Mouse (Mus musculus) intestine, postnatal 0 days (tissue): ENCODE results near the gene Rrn3. TPM values are rescaled to one million over a fixed set of nuclear protein-coding genes. Genes with fewer than 3 reads are reported as not detected.
"Not testable (repeated sequence)": the region's sequence is repeated elsewhere in the genome, so short reads cannot be mapped to it uniquely, and the experiment has no call there.

Source experiments
- ATAC-seq: fragments of 200-750 bp; cut with Nextera tagmentation; 2 replicates; pipeline ENCODE4 v1.8.0; 2017; ENCODE audit warnings: mild to moderate bottlenecking, moderate TSS enrichment, moderate library complexity
- H3K27ac ChIP-seq: fragments of 300-500 bp; sonication (generic); 2 replicates; pipeline ENCODE4 v1.5.1; 2014; ENCODE audit warnings: mild to moderate bottlenecking, low read depth, low read length, moderate library complexity
- H3K27me3 ChIP-seq: fragments of 300-500 bp; sonication (generic); replicated peaks from 2 replicates; pipeline ENCODE4 v1.6.1; 2014; ENCODE audit warnings: low read length, mixed read lengths; ENCODE audit not compliant: control insufficient read depth, insufficient read depth
- H3K36me3 ChIP-seq: fragments of 300-500 bp; sonication (generic); 2 replicates; pipeline ENCODE4 v1.6.1; 2014; ENCODE audit warnings: mild to moderate bottlenecking, moderate library complexity; ENCODE audit not compliant: control insufficient read depth, insufficient read depth
- H3K4me1 ChIP-seq: fragments of 300-500 bp; sonication (generic); replicated peaks from 2 replicates; pipeline ENCODE4 v1.6.1; 2014; ENCODE audit warnings: antibody characterized with exemption, low read length, mixed read lengths; ENCODE audit not compliant: control insufficient read depth, insufficient read depth
- H3K4me2 ChIP-seq: fragments of 300-500 bp; sonication (generic); replicated peaks from 2 replicates; pipeline ENCODE4 v1.6.1; 2014; ENCODE audit warnings: low read depth, mild to moderate bottlenecking, moderate library complexity
- H3K4me3 ChIP-seq: fragments of 300-500 bp; sonication (generic); 2 replicates; pipeline ENCODE4 v1.5.1; 2014; ENCODE audit warnings: low read depth, low read length
- H3K9ac ChIP-seq: fragments of 300-500 bp; sonication (generic); 2 replicates; pipeline ENCODE4 v1.6.1; 2014; ENCODE audit warnings: mild to moderate bottlenecking, low read depth, low read length
- H3K9me3 ChIP-seq: fragments of 300-500 bp; sonication (generic); 2 replicates; pipeline ENCODE4 v1.6.1; 2016; ENCODE audit warnings: mixed run types; ENCODE audit not compliant: control insufficient read depth
- CTCF ChIP-seq: sonication (generic); IDR thresholded peaks from 2 replicates; pipeline ENCODE4 v1.5.1; 2016; ENCODE audit warnings: low read depth, mild to moderate bottlenecking, control low read depth, antibody characterized with exemption, moderate library complexity
- WGBS: fragments of 180-500 bp; shearing (Covaris S2); extraction: QIAGEN DNeasy Blood & Tissue Kit; methylation state at CpG from one replicate; pipeline ENCODE4 v1.1.7; 2014; 5-methylcytosine and 5-hydroxymethylcytosine counted together
- polyA plus RNA-seq: library from polyadenylated mRNA; unstranded; fragments of >200 nt; fragmentation: Nextera tagmentation; extraction: Ambion mirVana; gene quantifications from 2 replicates; pipeline ENCODE4 v1.2.1, GENCODE M21; 2015

Rrn3 gene
- polyA plus RNA-seq, 1 experiment from 2014 or later, result 22.6 TPM

- Histone ChIP-seq H3K4me1 (no peaks in the 10 kb centered on the region), H3K4me2 (peak overlapping the region; percentile 93), H3K9me3 (no peaks in the 10 kb centered on the region), H3K27me3 (no peaks in the 10 kb centered on the region), H3K4me3 (peak overlapping the region; percentile 61), H3K36me3 (no peaks in the 10 kb centered on the region), H3K27ac (no peak overlapping the region), H3K9ac (no peak overlapping the region)
- ATAC-seq, result peak; percentile 96
- TF ChIP-seq CTCF, result no peak
- WGBS, result 1% methylated on average over 65 of the region's 65 CpGs
Measured at GRCm38 (mm10) chr16:13754400-13755190, 25.9 kb upstream of the Rrn3 start.

DNA sequence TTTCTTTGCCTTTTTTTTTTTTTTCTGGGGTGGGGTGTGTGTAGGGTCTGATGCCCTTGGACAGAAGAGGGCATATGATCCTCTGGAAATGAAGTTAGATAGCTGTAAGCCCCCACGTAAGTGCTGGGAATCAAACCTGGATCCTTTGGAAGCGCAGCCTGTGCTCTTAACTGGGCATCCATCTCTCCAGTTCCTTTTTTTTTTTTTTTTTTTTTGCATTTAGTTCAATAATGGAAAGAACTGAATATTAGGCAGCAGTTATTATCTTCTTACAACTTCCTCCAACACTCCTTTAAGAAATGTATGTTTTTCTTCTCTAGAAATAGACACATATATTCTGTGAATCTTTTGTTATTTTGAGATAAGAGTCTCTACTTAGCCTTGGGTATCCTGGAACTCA lies 22.7 kb upstream of the Rrn3 start:
- Histone ChIP-seq H3K4me1 (no peaks in the 10 kb centered on the region), H3K4me2 (no peak overlapping the region), H3K9ac (no peak overlapping the region), H3K4me3 (no peak overlapping the region), H3K9me3 (no peaks in the 10 kb centered on the region), H3K36me3 (no peaks in the 10 kb centered on the region), H3K27me3 (no peaks in the 10 kb centered on the region), H3K27ac (no peak overlapping the region)
- 95% methylated on average over 2 of the region's 2 CpGs for WGBS
- no peak for ATAC-seq
- no peak for TF ChIP-seq CTCF

DNA sequence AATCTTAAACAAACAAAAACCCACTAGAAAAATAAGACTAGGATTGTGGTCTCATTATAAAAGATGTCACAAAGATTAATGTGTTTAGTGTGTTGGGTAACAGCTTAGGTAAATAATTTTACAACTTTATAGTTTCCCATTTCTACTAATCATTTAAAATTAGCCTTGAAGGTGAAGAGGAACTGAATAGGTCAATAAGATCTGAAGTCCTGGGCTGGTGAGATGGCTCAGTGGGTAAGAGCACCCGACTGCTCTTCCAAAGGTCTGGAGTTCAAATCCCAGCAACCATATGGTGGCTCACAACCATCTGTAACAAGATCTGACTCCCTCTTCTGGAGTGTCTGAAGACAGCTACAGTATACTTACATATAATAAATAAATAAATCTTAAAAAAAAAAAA lies 17.7 kb upstream of the Rrn3 start:
- 71% methylated on average over 1 of the region's 1 CpGs for WGBS
- not testable (repeated sequence) for ATAC-seq

GRCm38 (mm10) chr16:13764519-13764918 lies 16.0 kb upstream of the Rrn3 start:
- Histone ChIP-seq H3K9me3 (no peaks in the 10 kb centered on the region), H3K9ac (no peak overlapping the region), H3K4me2 (no peak overlapping the region), H3K4me1 (no peaks in the 10 kb centered on the region), H3K4me3 (no peak overlapping the region), H3K27ac (no peak overlapping the region), H3K27me3 (no peaks in the 10 kb centered on the region), H3K36me3 (no peaks in the 10 kb centered on the region)
- 76% methylated on average over 3 of the region's 3 CpGs for WGBS
- TF ChIP-seq CTCF, result no peak
- ATAC-seq, result no peak

More for the DNA sequence above, 17.7 kb upstream of the Rrn3 start:
- not testable (repeated sequence) for H3K9me3 ChIP-seq, H3K4me1 ChIP-seq, H3K4me3 ChIP-seq, H3K27ac ChIP-seq, H3K4me2 ChIP-seq, H3K27me3 ChIP-seq, H3K36me3 ChIP-seq, H3K9ac ChIP-seq

- Histone ChIP-seq H3K9ac (no peak overlapping the region), H3K4me1 (no peaks in the 10 kb centered on the region), H3K36me3 (no peaks in the 10 kb centered on the region), H3K4me3 (no peak overlapping the region), H3K27me3 (no peaks in the 10 kb centered on the region), H3K9me3 (no peaks in the 10 kb centered on the region), H3K4me2 (no peak overlapping the region), H3K27ac (no peak overlapping the region)
- no peak for TF ChIP-seq CTCF
- no peak for ATAC-seq
Measured at GRCm38 (mm10) chr16:13766367-13766766, 14.1 kb upstream of the Rrn3 start.

DNA sequence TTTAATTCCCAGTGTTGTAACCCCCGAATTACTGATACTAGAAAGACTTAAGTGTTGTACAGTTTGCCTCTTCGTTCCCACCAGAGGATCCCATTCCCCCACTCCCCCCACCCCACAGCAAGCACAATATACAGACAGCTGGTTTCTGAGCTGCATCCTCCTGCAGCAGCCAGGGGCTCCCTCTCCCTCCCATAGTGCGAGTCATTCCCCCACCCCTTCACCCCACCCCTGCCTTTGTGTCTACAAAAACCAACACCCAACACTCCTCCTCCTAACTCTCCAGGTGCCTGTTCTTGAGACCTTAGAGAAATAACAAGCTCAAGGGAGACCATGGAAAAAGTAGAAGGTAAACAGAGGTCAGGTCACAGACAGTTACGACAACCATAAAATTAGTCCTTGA lies 8.9 kb upstream of the Rrn3 start:
- not testable (repeated sequence) for H3K36me3 ChIP-seq, H3K9ac ChIP-seq, H3K27me3 ChIP-seq

DNA sequence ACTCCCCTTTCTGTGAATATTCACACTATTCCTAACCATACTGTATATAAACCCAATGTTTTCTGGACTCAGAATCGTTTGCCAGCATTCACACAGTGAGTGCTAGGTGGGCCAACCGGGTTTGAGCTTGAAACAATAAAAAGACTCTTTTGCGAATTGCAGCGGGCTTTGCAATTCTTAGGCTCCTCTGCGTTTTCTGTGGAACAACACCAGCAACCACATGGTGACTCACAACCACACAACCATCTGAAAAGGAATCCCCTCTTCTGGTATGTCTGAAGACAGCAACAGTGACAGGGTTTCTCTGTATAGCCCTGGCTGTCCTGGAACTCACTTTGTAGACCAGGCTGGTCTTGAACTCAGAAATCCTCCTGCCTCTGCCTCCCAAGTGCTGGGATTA lies 8.5 kb upstream of the Rrn3 start:
- H3K4me1 ChIP-seq, H3K27ac ChIP-seq, H3K4me2 ChIP-seq, H3K27me3 ChIP-seq, H3K4me3 ChIP-seq, H3K9ac ChIP-seq, H3K9me3 ChIP-seq, H3K36me3 ChIP-seq, ATAC-seq: not testable (repeated sequence)
- 84% methylated on average over 5 of the region's 5 CpGs for WGBS

More for the DNA sequence above, 8.9 kb upstream of the Rrn3 start:
- not testable (repeated sequence) for H3K4me1 ChIP-seq, H3K4me3 ChIP-seq, H3K4me2 ChIP-seq, H3K27ac ChIP-seq, ATAC-seq, H3K9me3 ChIP-seq
- WGBS, result 60% methylated on average over 4 of the region's 4 CpGs

- 72% methylated on average over 2 of the region's 2 CpGs for WGBS
- H3K4me1 ChIP-seq, H3K4me2 ChIP-seq, ATAC-seq, H3K4me3 ChIP-seq, H3K9me3 ChIP-seq, H3K27me3 ChIP-seq, H3K36me3 ChIP-seq, H3K9ac ChIP-seq, H3K27ac ChIP-seq: not testable (repeated sequence)
Measured at GRCm38 (mm10) chr16:13774011-13774410, 6.5 kb upstream of the Rrn3 start.

- not testable (repeated sequence) for H3K27me3 ChIP-seq, H3K4me3 ChIP-seq, H3K4me1 ChIP-seq, H3K9ac ChIP-seq, H3K9me3 ChIP-seq, H3K27ac ChIP-seq, H3K36me3 ChIP-seq, ATAC-seq, H3K4me2 ChIP-seq
- WGBS, result 85% methylated on average over 3 of the region's 3 CpGs
Measured at GRCm38 (mm10) chr16:13774651-13775050, 5.9 kb upstream of the Rrn3 start.
